ENCODE assay signal across 12 mouse cellular contexts in the genomic region with DNA sequence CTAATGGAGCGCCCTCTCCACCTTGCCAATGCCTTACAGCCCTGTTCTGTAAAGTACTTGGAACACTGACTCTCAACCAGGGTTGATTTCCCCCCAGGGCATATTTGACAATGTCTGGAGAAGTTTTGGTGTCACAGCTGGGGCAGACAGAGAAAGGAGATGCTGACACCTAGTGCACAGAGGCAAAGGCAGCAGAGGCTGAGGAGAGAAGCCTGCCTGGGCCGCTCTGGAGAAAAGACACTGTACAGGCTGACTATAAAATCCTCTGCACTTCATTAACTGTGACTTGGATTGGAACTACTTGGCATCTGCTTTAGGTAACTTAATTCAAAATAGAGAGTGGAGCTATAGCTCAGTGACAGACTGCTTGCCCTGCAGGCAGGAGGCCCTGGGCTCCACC. TPM values are rescaled to one million over a fixed set of nuclear protein-coding genes. Genes with fewer than 3 reads are reported as not detected.
DNase-seq lines count a peak whose midpoint lies in the region; ATAC-seq and TF ChIP-seq lines count a peak whose summit lies in the region.
"Had no signal": no experiment of that assay in that cellular context is flagged by ENCODE, and none has a peak within 500 bp of the region (broad histone marks: within the 10 kb centered on the region; RNA-seq: fewer than 3 reads in every experiment).

No protein-coding gene starts in this region.

- no peak overlapping the region for H3K4me2 ChIP-seq in forebrain, postnatal 0 days (ENCODE audit: low read depth)
- no peak overlapping the region for H3K4me2 ChIP-seq in forebrain, embryonic 12.5 days
- H3K4me2 ChIP-seq in limb, embryonic 11.5 days (ENCODE audit: low read depth, severe bottlenecking) = no peak overlapping the region
- H3K4me2 ChIP-seq in limb, embryonic 15.5 days = no peak overlapping the region
- H3K4me2 ChIP-seq: embryonic facial prominence, embryonic 12.5 days; heart, embryonic 13.5 days had no signal

- DNase-seq in forebrain, postnatal 0 days = no peak
- DNase-seq in limb, embryonic 11.5 days (ENCODE audit: low spot score) = peak; percentile 23
- no peak for DNase-seq in limb, embryonic 10.5 days (ENCODE audit: low spot score)
- peak; percentile 28 for DNase-seq in NIH3T3 (ENCODE audit: low read depth)
- no peak for DNase-seq in urinary bladder, postnatal 10 days (ENCODE audit: low spot score)
- DNase-seq: adrenal gland, adult 8-10 months had no signal

- no peak for ATAC-seq in forebrain, postnatal 0 days
- no peak for ATAC-seq in forebrain, embryonic 12.5 days (ENCODE audit: low FRiP score)
- ATAC-seq in limb, embryonic 11.5 days (ENCODE audit: insufficient number of reproducible peaks, low FRiP score, low TSS enrichment, low read depth) = no peak
- ATAC-seq in limb, embryonic 15.5 days (ENCODE audit: insufficient number of reproducible peaks, low FRiP score, low TSS enrichment, low read depth) = 0 out of 2 replicates have a peak, but pooled peaks have one; percentile 58
- ATAC-seq in megakaryocyte-erythroid progenitor cell, adult 5-6 weeks (replicated peaks; ENCODE audit: low FRiP score, low TSS enrichment, poor library complexity, severe bottlenecking) = no peak

- H3K27ac ChIP-seq in forebrain, postnatal 0 days (ENCODE audit: low read depth, low read length) = no peak overlapping the region
- H3K27ac ChIP-seq in forebrain, embryonic 12.5 days = no peak overlapping the region
- no peak overlapping the region for H3K27ac ChIP-seq in limb, embryonic 11.5 days (replicated peaks; ENCODE audit: low read depth, low read length)
- no peak overlapping the region for H3K27ac ChIP-seq in limb, embryonic 10.5 days
- no peak overlapping the region; the same call in 1 of the 2 replicates for H3K27ac ChIP-seq in limb, embryonic 15.5 days
- H3K27ac ChIP-seq: embryonic facial prominence, embryonic 12.5 days; heart, embryonic 13.5 days had no signal

- peaks cover 43% of the 10 kb centered on the region for H3K36me3 ChIP-seq in forebrain, postnatal 0 days (ENCODE audit: insufficient read depth)
- peaks cover 75% of the 10 kb centered on the region for H3K36me3 ChIP-seq in forebrain, embryonic 12.5 days (replicated peaks)
- peaks cover 15% of the 10 kb centered on the region; the same call in 1 of the 2 replicates for H3K36me3 ChIP-seq in limb, embryonic 11.5 days (ENCODE audit: control insufficient read depth, insufficient read depth, low read length)
- H3K36me3 ChIP-seq in limb, embryonic 10.5 days = peaks cover 91% of the 10 kb centered on the region
- H3K36me3 ChIP-seq in limb, embryonic 15.5 days = peaks cover 61% of the 10 kb centered on the region

- no peak overlapping the region for H3K9ac ChIP-seq in forebrain, postnatal 0 days
- no peak overlapping the region for H3K9ac ChIP-seq in forebrain, embryonic 12.5 days
- H3K9ac ChIP-seq in limb, embryonic 11.5 days (ENCODE audit: low read length) = no peak overlapping the region
- no peak overlapping the region for H3K9ac ChIP-seq in limb, embryonic 15.5 days
- H3K9ac ChIP-seq: embryonic facial prominence, embryonic 12.5 days; heart, embryonic 13.5 days had no signal

- no peaks in the 10 kb centered on the region for H3K27me3 ChIP-seq in forebrain, postnatal 0 days (ENCODE audit: insufficient read depth, low read length)
- H3K27me3 ChIP-seq in forebrain, embryonic 12.5 days = no peaks in the 10 kb centered on the region
- no peaks in the 10 kb centered on the region for H3K27me3 ChIP-seq in limb, embryonic 11.5 days (ENCODE audit: control insufficient read depth, insufficient read depth, low read length)
- no peaks in the 10 kb centered on the region for H3K27me3 ChIP-seq in limb, embryonic 10.5 days (ENCODE audit: low read depth, poor library complexity, severe bottlenecking)
- no peaks in the 10 kb centered on the region for H3K27me3 ChIP-seq in limb, embryonic 15.5 days
- H3K27me3 ChIP-seq: embryonic facial prominence, embryonic 12.5 days; heart, embryonic 13.5 days had no signal

- 78% methylated on average over 2 of the region's 2 CpGs for WGBS in forebrain, postnatal 0 days
- 92% methylated on average over 2 of the region's 2 CpGs for WGBS in forebrain, embryonic 12.5 days
- 82% methylated on average over 2 of the region's 2 CpGs for WGBS in limb, embryonic 11.5 days
- 72% methylated on average over 2 of the region's 2 CpGs for WGBS in limb, embryonic 10.5 days
- 64% methylated on average over 2 of the region's 2 CpGs for WGBS in limb, embryonic 15.5 days

- TF ChIP-seq CTCF in forebrain, postnatal 0 days (IDR thresholded peaks at IDR 0.05; ENCODE audit: low read depth) = peak; percentile 27; the same call in 1 of the 2 replicates

- no peaks in the 10 kb centered on the region for H3K4me1 ChIP-seq in forebrain, postnatal 0 days (ENCODE audit: insufficient read depth)
- H3K4me1 ChIP-seq in forebrain, embryonic 12.5 days = no peaks in the 10 kb centered on the region
- H3K4me1 ChIP-seq in limb, embryonic 11.5 days (ENCODE audit: control insufficient read depth, insufficient read depth, low read length) = no peaks in the 10 kb centered on the region
- H3K4me1 ChIP-seq in limb, embryonic 10.5 days = no peaks in the 10 kb centered on the region
- no peaks in the 10 kb centered on the region for H3K4me1 ChIP-seq in limb, embryonic 15.5 days
- H3K4me1 ChIP-seq: embryonic facial prominence, embryonic 12.5 days had no signal

- H3K9me3 ChIP-seq in forebrain, postnatal 0 days (ENCODE audit: low read length) = no peaks in the 10 kb centered on the region
- H3K9me3 ChIP-seq in forebrain, embryonic 12.5 days = no peaks in the 10 kb centered on the region
- H3K9me3 ChIP-seq in limb, embryonic 11.5 days (ENCODE audit: control insufficient read depth, low read length) = no peaks in the 10 kb centered on the region
- no peaks in the 10 kb centered on the region for H3K9me3 ChIP-seq in limb, embryonic 10.5 days (replicated peaks)
- H3K9me3 ChIP-seq in limb, embryonic 15.5 days = no peaks in the 10 kb centered on the region
- H3K9me3 ChIP-seq: embryonic facial prominence, embryonic 12.5 days; heart, embryonic 13.5 days had no signal

- H3K4me3 ChIP-seq in forebrain, postnatal 0 days (ENCODE audit: low read depth, low read length) = no peak overlapping the region
- H3K4me3 ChIP-seq in forebrain, embryonic 12.5 days (replicated peaks) = no peak overlapping the region
- no peak overlapping the region for H3K4me3 ChIP-seq in limb, embryonic 11.5 days (ENCODE audit: low read depth, low read length)
- H3K4me3 ChIP-seq in limb, embryonic 10.5 days = no peak overlapping the region
- no peak overlapping the region for H3K4me3 ChIP-seq in limb, embryonic 15.5 days
- H3K4me3 ChIP-seq: embryonic facial prominence, embryonic 12.5 days; heart, embryonic 13.5 days had no signal

RNA-seq across cellular contexts. Expression of a gene that starts 47.3 kb away (rescaled TPM):
- 2.5 and 2.7 TPM in 2 replicates for total RNA-seq in forebrain, postnatal 0 days (2014; rRNA removed)
- polyA plus RNA-seq in forebrain, postnatal 0 days (2015; fragmentation: Nextera tagmentation; extraction: Ambion mirVana) = 0.26 and 0.33 TPM in 2 replicates
- 0.24 and 0.50 TPM in 2 replicates for polyA plus RNA-seq in forebrain, embryonic 12.5 days (2016; fragmentation: Nextera tagmentation; extraction: Ambion mirVana)
- 1.3 and 2.4 TPM in 2 replicates for polyA plus RNA-seq in limb, embryonic 11.5 days (2014; fragmentation: Nextera tagmentation; extraction: Ambion mirVana)
- polyA plus RNA-seq in limb, embryonic 10.5 days (2016; fragmentation: Nextera tagmentation; extraction: Ambion mirVana) = 2.1 and 2.9 TPM in 2 replicates
- polyA plus RNA-seq in limb, embryonic 15.5 days (2015; fragmentation: Nextera tagmentation; extraction: Ambion mirVana) = 3.3 and 3.9 TPM in 2 replicates
- total RNA-seq in megakaryocyte-erythroid progenitor cell, adult 5-6 weeks (2014; fragmentation: Nextera tagmentation) = not detected in 2 replicates
- total RNA-seq in megakaryocyte-erythroid progenitor cell, adult 5-6 weeks (2017) = 0.80 TPM in 1 of 2 replicates, not detected in the other
- total RNA-seq: megakaryocyte, adult 5-6 weeks had no signal

Comparison
In these comparisons a context has a peak if more than half of its experiments do, and no peak if none do; other contexts are left out.
1. DNase-seq: peak in limb, embryonic 11.5 days (single experiment) and NIH3T3 (single experiment); none in forebrain, postnatal 0 days (single experiment), limb, embryonic 10.5 days (single experiment) and urinary bladder, postnatal 10 days (single experiment).